Mouse (Mus musculus): ENCODE measurements around the gene Wdr90.

DNA sequence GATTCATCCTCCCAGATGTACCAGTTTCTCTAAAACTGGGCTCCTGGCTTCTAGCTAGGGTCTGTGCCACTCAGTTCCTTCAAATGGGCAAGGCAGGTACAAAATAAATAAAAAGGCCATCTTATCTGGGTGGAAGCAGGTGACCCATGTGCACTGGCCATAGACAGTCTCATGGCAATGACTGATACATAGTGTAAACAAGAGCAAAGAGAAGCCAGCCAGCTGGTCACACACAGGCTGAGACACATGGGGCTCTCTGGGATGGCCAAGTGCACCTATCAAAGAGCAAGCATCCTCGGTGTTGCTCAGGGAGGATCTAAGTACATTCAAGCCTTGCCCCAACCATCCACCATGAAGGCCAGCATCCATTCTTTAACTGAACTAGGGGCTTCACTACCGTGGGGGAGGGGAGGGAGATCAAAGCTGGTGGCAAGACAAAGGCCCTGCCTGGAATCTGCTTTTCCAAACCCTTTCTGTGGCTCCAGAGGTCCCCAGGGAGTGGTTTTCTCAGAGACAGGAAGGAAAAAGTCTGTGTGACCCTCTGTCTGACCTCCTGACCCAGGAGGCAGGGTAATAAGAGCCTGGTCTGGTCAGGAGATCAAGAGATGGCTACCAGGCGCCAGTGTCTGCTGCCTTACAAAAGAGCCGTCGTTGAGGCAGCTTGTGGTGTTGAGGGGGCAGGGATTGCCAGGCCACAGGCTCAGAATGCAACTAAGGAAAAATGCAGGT lies 19.8 kb upstream of the Wdr90 start:
- TF ChIP-seq CTCF (IDR thresholded peaks at IDR 0.05; ENCODE audit: borderline replicate concordance, insufficient read depth, low read length) (no peak), POLR2A (IDR thresholded peaks at IDR 0.05; ENCODE audit: low read depth, low read length) (no peak)

All from embryonic fibroblast, embryonic 13.5 days (primary cell).